Mouse (Mus musculus) midbrain, postnatal 0 days (tissue): ENCODE results near the gene Agmat. TPM values are rescaled to one million over a fixed set of nuclear protein-coding genes. Genes with fewer than 3 reads are reported as not detected.

Source experiments
- ATAC-seq: fragments of 200-750 bp; cut with Nextera tagmentation; 2 replicates; pipeline ENCODE4 v1.8.0; 2017; ENCODE audit warnings: moderate number of reproducible peaks, mild to moderate bottlenecking, moderate TSS enrichment, moderate library complexity; ENCODE audit not compliant: low FRiP score
- DNase-seq: peaks from one replicate; pipeline ENCODE4 v3.0.0-alpha.2; 2015; ENCODE audit warnings: low spot score
- H3K27ac ChIP-seq: fragments of 300-500 bp; sonication (generic); 2 replicates; pipeline ENCODE4 v1.5.1; 2014; ENCODE audit warnings: low read depth, mild to moderate bottlenecking, low read length, mixed read lengths
- H3K27me3 ChIP-seq: fragments of 300-500 bp; sonication (generic); 2 replicates; pipeline ENCODE4 v1.6.1; 2014; ENCODE audit warnings: low read length, control low read depth, mixed read lengths; ENCODE audit not compliant: insufficient read depth
- H3K36me3 ChIP-seq: fragments of 300-500 bp; sonication (generic); 2 replicates; pipeline ENCODE4 v1.6.1; 2014; ENCODE audit warnings: low read length, control low read depth, mixed read lengths; ENCODE audit not compliant: insufficient read depth
- H3K4me1 ChIP-seq: fragments of 300-500 bp; sonication (generic); 2 replicates; pipeline ENCODE4 v1.6.1; 2014; ENCODE audit warnings: mild to moderate bottlenecking, control low read depth, antibody characterized with exemption, low read length, mixed read lengths; ENCODE audit not compliant: insufficient read depth
- H3K4me2 ChIP-seq: fragments of 300-500 bp; sonication (generic); 2 replicates; pipeline ENCODE4 v1.6.1; 2014; ENCODE audit warnings: low read depth, mild to moderate bottlenecking, low read length, mixed read lengths; ENCODE audit not compliant: poor library complexity, severe bottlenecking
- H3K4me3 ChIP-seq: fragments of 300-500 bp; sonication (generic); 2 replicates; pipeline ENCODE4 v1.5.1; 2014; ENCODE audit warnings: low read depth, mild to moderate bottlenecking, low read length, moderate library complexity
- H3K9ac ChIP-seq: fragments of 300-500 bp; sonication (generic); replicated peaks from 2 replicates; pipeline ENCODE4 v1.6.1; 2014; ENCODE audit warnings: mild to moderate bottlenecking, low read length, moderate library complexity, mixed read lengths; ENCODE audit not compliant: poor library complexity, severe bottlenecking
- H3K9me3 ChIP-seq: fragments of 300-500 bp; sonication (generic); 2 replicates; pipeline ENCODE4 v1.6.1; 2016; ENCODE audit warnings: low read length, control low read depth
- CTCF ChIP-seq: IDR thresholded peaks from 2 replicates; pipeline ENCODE4 v1.5.1; 2016; ENCODE audit warnings: antibody characterized with exemption, mild to moderate bottlenecking
- WGBS: fragments of 180-500 bp; shearing (Covaris S2); extraction: QIAGEN DNeasy Blood & Tissue Kit; methylation state at CpG from one replicate; pipeline ENCODE4 v1.1.7; 2014; 5-methylcytosine and 5-hydroxymethylcytosine counted together
- polyA plus RNA-seq: library from polyadenylated mRNA; unstranded; fragments of >200 nt; fragmentation: Nextera tagmentation; extraction: Ambion mirVana; gene quantifications from 2 replicates; pipeline ENCODE4 v1.2.1, GENCODE M21; 2015
- total RNA-seq: library from RNA; depleted of rRNA; stranded (reverse); fragments of >200 nt; gene quantifications from 2 replicates; pipeline ENCODE4 v1.2.3, GENCODE M21; 2014

The Agmat gene
- total and polyA plus RNA-seq, 2 experiments from 2014 or later: not detected

- ATAC-seq: no peak
- TF ChIP-seq CTCF: no peak
- no peaks in the 10 kb centered on the region for H3K27me3 ChIP-seq
- H3K4me1 ChIP-seq: no peaks in the 10 kb centered on the region
- no peak overlapping the region for H3K4me3 ChIP-seq
- WGBS: 92% methylated on average over 3 of the region's 3 CpGs
- DNase-seq: no peak
- H3K4me2 ChIP-seq: no peak overlapping the region
- H3K27ac ChIP-seq: no peak overlapping the region
- no peaks in the 10 kb centered on the region for H3K9me3 ChIP-seq
- no peak overlapping the region for H3K9ac ChIP-seq
- peaks cover 66% of the 10 kb centered on the region for H3K36me3 ChIP-seq
These were observed 18.5 kb downstream of the Agmat start for GRCm38 (mm10) chr4:141765008-141765407.

DNA sequence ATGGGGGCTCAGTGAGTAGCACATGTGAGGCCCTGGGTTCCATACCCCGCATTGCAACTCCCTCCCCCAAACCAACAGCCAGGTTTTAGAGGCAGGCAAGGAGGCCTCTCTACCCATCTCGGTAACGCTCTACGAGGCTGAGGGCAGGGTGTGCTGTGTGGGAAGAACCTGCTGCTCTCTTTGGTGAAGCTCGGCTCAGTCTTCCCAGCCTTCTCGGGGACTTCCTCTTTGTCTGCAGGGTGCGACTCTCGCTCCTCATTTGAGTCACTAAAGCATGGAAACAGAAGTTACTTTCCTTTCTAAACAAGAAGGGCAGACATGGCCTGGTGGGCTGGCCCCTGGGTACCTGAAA, 19.8 kb downstream of the Agmat start:
- H3K4me1 ChIP-seq: no peaks in the 10 kb centered on the region
- ATAC-seq (no peak), DNase-seq (no peak)
- no peak overlapping the region for H3K9ac ChIP-seq
- H3K9me3 ChIP-seq: no peaks in the 10 kb centered on the region
- H3K27me3 ChIP-seq: no peaks in the 10 kb centered on the region
- peak overlapping the region; percentile 47 for H3K27ac ChIP-seq
- H3K4me2 ChIP-seq: no peak overlapping the region
- H3K4me3 ChIP-seq: no peak overlapping the region
- H3K36me3 ChIP-seq: peaks cover 71% of the 10 kb centered on the region
- 59% methylated on average over 8 of the region's 8 CpGs for WGBS
- TF ChIP-seq CTCF: no peak

- WGBS: 49% methylated on average over 19 of the region's 19 CpGs
These were observed 20.3 kb downstream of the Agmat start for GRCm38 (mm10) chr4:141766668-141767352.

GRCm38 (mm10) chr4:141767353-141768036, 21.0 kb downstream of the Agmat start:
- 78% methylated on average over 19 of the region's 19 CpGs for WGBS
- Histone ChIP-seq H3K36me3 (peaks cover 74% of the 10 kb centered on the region), H3K4me2 (no peak overlapping the region), H3K4me1 (no peaks in the 10 kb centered on the region), H3K9me3 (no peaks in the 10 kb centered on the region), H3K4me3 (no peak overlapping the region), H3K9ac (no peak overlapping the region), H3K27me3 (no peaks in the 10 kb centered on the region), H3K27ac (0 out of 2 replicates have a peak overlapping the region, but pooled peaks have one; percentile 39)
- no peak for TF ChIP-seq CTCF
- ATAC-seq (no peak), DNase-seq (peak; percentile 65)

More at GRCm38 (mm10) chr4:141766668-141767352, 20.3 kb downstream of the Agmat start:
- Histone ChIP-seq H3K36me3 (peaks cover 75% of the 10 kb centered on the region), H3K9ac (no peak overlapping the region), H3K9me3 (no peaks in the 10 kb centered on the region), H3K4me1 (no peaks in the 10 kb centered on the region), H3K4me3 (no peak overlapping the region), H3K4me2 (no peak overlapping the region), H3K27me3 (no peaks in the 10 kb centered on the region), H3K27ac (peak overlapping the region; percentile 47; the same call in 1 of the 2 replicates)
- peak; percentile 60 for ATAC-seq
- no peak for TF ChIP-seq CTCF
- DNase-seq: peak; percentile 81

GRCm38 (mm10) chr4:141769501-141770160, 23.2 kb downstream of the Agmat start:
- no peaks in the 10 kb centered on the region for H3K4me1 ChIP-seq
- no peaks in the 10 kb centered on the region for H3K9me3 ChIP-seq
- no peak overlapping the region for H3K4me2 ChIP-seq
- H3K9ac ChIP-seq: no peak overlapping the region
- no peak overlapping the region for H3K4me3 ChIP-seq
- H3K36me3 ChIP-seq: peaks cover 65% of the 10 kb centered on the region
- no peaks in the 10 kb centered on the region for H3K27me3 ChIP-seq
- TF ChIP-seq CTCF: no peak
- DNase-seq: no peak
- 87% methylated on average over 8 of the region's 8 CpGs for WGBS
- ATAC-seq: no peak
- no peak overlapping the region for H3K27ac ChIP-seq

- no peak overlapping the region for H3K9ac ChIP-seq
- no peaks in the 10 kb centered on the region for H3K27me3 ChIP-seq
- H3K36me3 ChIP-seq: peaks cover 68% of the 10 kb centered on the region
- H3K4me2 ChIP-seq: no peak overlapping the region
- no peak overlapping the region for H3K4me3 ChIP-seq
- no peaks in the 10 kb centered on the region for H3K4me1 ChIP-seq
- DNase-seq (no peak), ATAC-seq (no peak)
- H3K9me3 ChIP-seq: no peaks in the 10 kb centered on the region
- no peak for TF ChIP-seq CTCF
- H3K27ac ChIP-seq: no peak overlapping the region
- 94% methylated on average over 8 of the region's 8 CpGs for WGBS
These were observed 25.4 kb downstream of the Agmat start for GRCm38 (mm10) chr4:141771823-141772222.
